Mouse (Mus musculus) central nervous system, embryonic 18 days (tissue): Measurements from ENCODE around the gene Gtf2ird2. TPM values are rescaled to one million over a fixed set of nuclear protein-coding genes. Genes with fewer than 3 reads are reported as not detected.

Experiments
- polyA plus RNA-seq: library from polyadenylated mRNA; depleted of rRNA; stranded (reverse); fragments of >200 nt; gene quantifications from 2 replicates; pipeline ENCODE4 v1.2.3, GENCODE M21; 2012; rRNA removed

Gene Gtf2ird2
- 17.2 and 18.1 TPM in 2 replicates for polyA plus RNA-seq

DNA sequence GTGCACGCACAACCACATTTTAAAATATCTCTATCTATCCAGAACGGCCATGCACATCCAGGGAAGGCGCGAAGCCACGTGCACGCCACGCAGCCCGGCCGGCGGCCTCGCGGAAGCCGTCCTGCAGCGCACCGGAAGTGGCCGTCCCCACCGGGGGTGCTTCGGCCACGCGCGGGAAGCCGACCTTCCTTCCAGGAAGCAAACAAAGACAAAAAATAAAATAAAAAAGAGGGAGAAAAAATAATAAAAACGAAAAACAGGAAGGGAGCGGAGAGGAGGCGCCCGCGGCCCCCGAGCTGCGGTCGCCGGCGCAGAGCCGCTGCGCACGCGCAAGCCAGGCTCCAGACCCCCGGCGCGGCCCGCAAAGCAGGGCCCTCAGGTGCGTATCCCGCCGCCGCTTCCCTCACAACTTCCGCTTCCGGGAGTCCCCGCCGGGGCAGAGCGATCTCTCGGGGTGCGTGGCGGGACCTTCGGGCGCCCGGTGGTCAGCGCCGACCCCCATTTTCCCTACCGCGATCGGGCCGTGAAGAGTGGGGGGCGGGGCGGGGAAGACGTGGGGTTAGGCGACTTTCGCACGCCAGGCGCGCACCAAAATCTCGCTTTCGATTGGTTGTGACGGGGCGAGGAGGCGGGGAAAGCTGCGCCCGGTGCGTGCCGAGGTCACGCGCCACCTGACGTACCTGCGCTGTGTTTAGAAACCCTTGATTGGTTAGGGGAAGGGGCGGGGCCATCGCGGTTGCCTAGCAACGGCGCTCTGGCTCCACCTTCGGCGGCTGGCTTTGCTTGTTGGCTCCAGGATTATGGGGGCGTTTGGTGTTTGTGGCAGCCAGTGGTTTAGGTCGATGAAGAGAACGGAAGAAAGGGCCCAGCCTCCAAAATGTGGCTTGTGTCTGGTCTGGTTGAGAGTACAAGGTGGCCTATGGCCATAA, at the start of gene Gtf2ird2:
TSS of gene Gtf2ird2 (plus strand) at position 140 of the 929 bp plus-strand sequence.

DNA sequence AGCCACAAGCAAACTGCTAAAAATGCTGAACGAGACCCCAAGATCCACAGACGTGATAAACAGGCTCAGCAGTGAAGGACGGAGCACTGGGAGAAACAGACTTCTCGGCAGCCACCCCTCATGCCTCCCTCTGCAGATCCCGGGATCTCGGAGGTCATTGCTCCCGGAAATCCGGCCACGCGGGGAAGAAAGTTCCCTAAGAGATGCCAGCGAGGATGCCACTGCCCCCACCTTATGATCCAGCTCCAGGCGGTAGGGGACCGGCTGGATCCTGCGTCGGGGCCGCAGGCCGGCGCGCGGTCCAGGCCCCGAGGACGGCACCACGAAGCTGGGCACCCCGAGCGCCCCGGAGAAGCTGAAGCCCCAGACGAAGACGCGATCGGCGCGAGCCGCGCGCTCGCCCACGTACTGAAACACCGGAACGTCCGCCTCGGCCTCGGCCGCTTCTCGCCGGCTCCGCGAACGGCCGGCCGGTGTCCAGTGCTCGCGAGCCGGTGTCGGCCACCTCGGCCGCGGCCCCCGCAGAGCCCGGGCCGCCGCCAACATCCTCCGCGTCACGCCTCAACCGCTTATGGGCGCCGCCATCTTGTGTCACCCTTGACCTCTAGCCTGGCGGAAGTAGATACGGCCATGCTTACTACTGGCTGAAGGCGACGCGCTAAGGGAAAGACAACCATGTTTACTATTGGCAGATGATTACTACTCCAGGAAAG, 7.5 kb upstream of the Gtf2ird2 start, which contains the start of gene Rcc1l:
TSS of gene Rcc1l (minus strand) at position 606 of the 713 bp plus-strand sequence.

DNA sequence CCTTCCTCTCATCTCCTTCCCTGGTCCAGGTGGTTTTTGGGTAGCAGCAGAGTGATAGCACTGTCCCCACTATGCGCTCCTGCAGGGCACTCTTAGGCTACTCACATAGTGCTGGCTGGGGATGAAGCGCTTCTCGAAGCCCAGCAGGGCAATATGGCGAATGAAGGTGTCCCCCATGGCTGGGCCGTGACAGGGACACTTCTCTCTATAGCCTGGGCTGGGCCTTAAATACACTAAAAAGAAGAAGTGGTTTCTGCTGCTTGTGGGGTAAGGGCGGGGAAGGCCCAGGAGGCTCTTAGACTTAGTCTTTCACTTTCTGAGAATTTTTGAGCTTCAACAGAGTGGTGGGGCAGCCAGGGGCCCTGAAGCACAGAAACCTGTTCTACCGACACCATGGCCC, 45.6 kb downstream of the Gtf2ird2 start, which contains the start of gene Ncf1:
TSS of gene Ncf1 (minus strand) at position 235 of the 400 bp plus-strand sequence.

Other genes starting within 250 kb of the Gtf2ird2 start
- gene Castor2, start 84.3 kb upstream of the Gtf2ird2 start, polyA plus RNA-seq = 20.0 and 25.0 TPM in 2 replicates
- gene Rcc1l, start 7.2 kb upstream of the Gtf2ird2 start, polyA plus RNA-seq = 19.8 and 19.9 TPM in 2 replicates
- gene Ncf1, start 45.6 kb downstream of the Gtf2ird2 start, polyA plus RNA-seq = 2.6 TPM in 2 replicates
- gene Gtf2i, start 130.7 kb downstream of the Gtf2ird2 start, polyA plus RNA-seq = 137 and 146 TPM in 2 replicates